Mouse (Mus musculus): ENCODE measurements at regions not wholly inside any gene's neighbourhood (a gene's known extent, or its start where the extent isn't known, plus 50 kb on each side); places are given as distances from the start of the nearest gene placed in this dataset.

- no peak for DNase-seq (ENCODE audit: low spot score)
Observed at GRCm38 (mm10) chr11:84701319-84702175, 117.8 kb downstream of the Mrm1 start.

GRCm38 (mm10) chr11:84697521-84697920, 121.8 kb downstream of the Mrm1 start:
- peak; percentile 62 for DNase-seq (ENCODE audit: low spot score)

GRCm38 (mm10) chr11:84692638-84693037, 126.7 kb downstream of the Mrm1 start:
- no peak for DNase-seq (ENCODE audit: low spot score)

- no peak for DNase-seq (ENCODE audit: low spot score)
Observed at GRCm38 (mm10) chr11:84691410-84692148, 127.7 kb downstream of the Mrm1 start.

GRCm38 (mm10) chr11:84686473-84686872, 132.8 kb downstream of the Mrm1 start:
- DNase-seq (ENCODE audit: low spot score) = no peak

GRCm38 (mm10) chr11:84684325-84684724, 135.0 kb downstream of the Mrm1 start:
- no peak for DNase-seq (ENCODE audit: low spot score)

GRCm38 (mm10) chr11:84682931-84683330, 136.4 kb downstream of the Mrm1 start:
- no peak for DNase-seq (ENCODE audit: low spot score)

- DNase-seq (ENCODE audit: low spot score) = no peak
Observed at GRCm38 (mm10) chr11:84676377-84677078, 142.8 kb downstream of the Mrm1 start.

- DNase-seq (ENCODE audit: low spot score) = no peak
Observed at GRCm38 (mm10) chr11:84672841-84673473, 146.4 kb downstream of the Mrm1 start.

- no peak for DNase-seq (ENCODE audit: low spot score)
Observed at GRCm38 (mm10) chr11:84671585-84671984, 146.2 kb upstream of the Lhx1 start.

GRCm38 (mm10) chr11:84667711-84668110, 142.4 kb upstream of the Lhx1 start:
- no peak for DNase-seq (ENCODE audit: low spot score)

GRCm38 (mm10) chr11:84664258-84664657, 138.9 kb upstream of the Lhx1 start:
- DNase-seq (ENCODE audit: low spot score) = no peak

GRCm38 (mm10) chr11:84661981-84662380, 136.6 kb upstream of the Lhx1 start:
- DNase-seq (ENCODE audit: low spot score) = no peak

GRCm38 (mm10) chr11:84660877-84661276, 135.5 kb upstream of the Lhx1 start:
- DNase-seq (ENCODE audit: low spot score) = no peak

GRCm38 (mm10) chr11:84659370-84659937, 134.1 kb upstream of the Lhx1 start:
- DNase-seq (ENCODE audit: low spot score) = no peak

GRCm38 (mm10) chr11:84653481-84653880, 128.1 kb upstream of the Lhx1 start:
- no peak for DNase-seq (ENCODE audit: low spot score)

- no peak for DNase-seq (ENCODE audit: low spot score)
Observed at GRCm38 (mm10) chr11:84648899-84649298, 123.6 kb upstream of the Lhx1 start.

GRCm38 (mm10) chr11:84647104-84647503, 121.8 kb upstream of the Lhx1 start:
- no peak for DNase-seq (ENCODE audit: low spot score)

- DNase-seq (ENCODE audit: low spot score) = no peak
Observed at GRCm38 (mm10) chr11:84643107-84643372, 117.7 kb upstream of the Lhx1 start.

GRCm38 (mm10) chr11:84642300-84643106, 117.2 kb upstream of the Lhx1 start:
- peak; percentile 12 for DNase-seq (ENCODE audit: low spot score)

- DNase-seq (ENCODE audit: low spot score) = no peak
Observed at GRCm38 (mm10) chr11:84641601-84642000, 116.3 kb upstream of the Lhx1 start.
